Mouse (Mus musculus) lung, adult 2 months (tissue): ENCODE data around the gene Abhd10.

Experiments used
- CTCF ChIP-seq: fragments of 200-500 bp; IDR thresholded peaks from 2 replicates; pipeline ENCODE4 v1.5.1; 2011; ENCODE audit warnings: mild to moderate bottlenecking, low read length, control low read depth; ENCODE audit not compliant: insufficient read depth
- POLR2A ChIP-seq: fragments of 200-500 bp; IDR thresholded peaks from 2 replicates; pipeline ENCODE4 v1.6.1; 2011; ENCODE audit warnings: low read depth, mild to moderate bottlenecking, control low read depth, low read length, borderline replicate concordance; ENCODE audit errors: extremely low read depth

DNA sequence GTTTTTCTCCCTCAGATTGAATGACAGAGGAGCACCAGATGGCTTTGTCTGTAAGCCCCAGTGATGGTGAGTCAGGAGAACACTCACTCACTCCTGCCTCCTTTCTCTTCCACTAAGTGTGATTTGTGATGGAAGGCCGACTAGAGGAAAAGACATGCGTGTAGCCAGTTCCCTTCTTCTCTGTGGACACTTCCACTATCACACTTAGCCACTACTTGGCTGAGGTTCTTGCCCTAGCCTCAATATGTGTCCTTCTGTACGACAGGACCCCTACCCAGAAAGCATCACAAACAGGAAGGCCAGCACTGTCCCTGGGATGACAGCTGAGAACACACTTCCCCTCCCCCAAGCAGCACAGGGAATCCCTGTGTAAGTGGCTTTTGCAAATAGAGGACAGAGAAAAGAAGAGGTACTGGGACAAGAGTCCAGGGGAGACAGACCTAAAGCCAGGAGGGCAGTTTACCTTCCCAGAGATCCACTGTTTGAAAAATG, 20.2 kb downstream of the Abhd10 start:
- TF ChIP-seq POLR2A (no peak), CTCF (no peak)
